Mouse (Mus musculus) G1E (cell line): ENCODE measurements around the gene Mylk.

Source experiments
- CTCF ChIP-seq: IDR thresholded peaks from 2 replicates; pipeline ENCODE4 v1.5.1; 2012; ENCODE audit warnings: low read depth, low read length, inconsistent platforms, mixed read lengths
- GATA1 ChIP-seq: IDR thresholded peaks from 2 replicates; pipeline ENCODE4 v1.6.1; 2012; ENCODE audit warnings: borderline replicate concordance, low read length, inconsistent platforms, mixed read lengths
- GATA2 ChIP-seq: IDR thresholded peaks from 2 replicates; pipeline ENCODE4 v1.6.1; 2012; ENCODE audit warnings: low read depth, low read length, inconsistent platforms, borderline replicate concordance
- POLR2AphosphoS5 ChIP-seq: IDR thresholded peaks from 2 replicates; pipeline ENCODE4 v1.6.1; 2012; ENCODE audit warnings: low read depth, low read length, inconsistent platforms; ENCODE audit not compliant: insufficient replicate concordance

GRCm38 (mm10) chr16:34929686-34930085 lies 184.7 kb downstream of the Mylk start:
- TF ChIP-seq CTCF = no peak
- TF ChIP-seq POLR2AphosphoS5 = no peak
- no peak for TF ChIP-seq GATA2
- TF ChIP-seq GATA1 = no peak
